Mouse (Mus musculus) large intestine, adult 2 months (tissue): Measurements from ENCODE around the gene Gm3147. TPM values are rescaled to one million over a fixed set of nuclear protein-coding genes. Genes with fewer than 3 reads are reported as not detected.
"Not testable (repeated sequence)": the region's sequence is repeated elsewhere in the genome, so short reads cannot be mapped to it uniquely, and the experiment has no call there.

Source experiments
- DNase-seq: peaks from one replicate; pipeline ENCODE4 v3.0.0-alpha.2; 2012; ENCODE audit warnings: low read depth, low spot score
- WGBS: fragments of 180-500 bp; shearing (Covaris S2); methylation state at CpG from one replicate; pipeline ENCODE4 v1.1.7; 2018; 5-methylcytosine and 5-hydroxymethylcytosine counted together
- polyA plus RNA-seq: library from polyadenylated mRNA; depleted of rRNA; stranded (reverse); fragments of >200 nt; gene quantifications from 2 replicates; pipeline ENCODE4 v1.2.3, GENCODE M21; 2012; rRNA removed

Gene Gm3147
- polyA plus RNA-seq = not detected in 2 replicates

DNA sequence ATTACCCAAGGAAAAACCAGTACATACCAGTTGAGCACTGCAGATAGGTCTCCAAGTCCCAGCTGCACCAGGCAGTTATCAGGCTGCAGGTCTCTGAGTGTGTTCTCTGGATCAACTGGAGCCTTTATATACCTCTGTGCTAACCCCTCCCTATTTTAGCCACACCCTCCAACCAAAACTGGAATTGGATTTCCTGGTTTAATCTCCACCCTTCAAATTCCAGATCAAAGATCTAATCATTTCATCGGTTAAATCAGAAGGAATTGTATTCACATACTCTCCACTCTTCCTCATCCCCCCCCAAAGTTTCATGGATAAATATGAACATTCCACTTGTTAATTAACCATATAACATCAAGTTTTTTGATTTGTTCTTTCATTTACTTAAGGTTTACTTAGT is at the start of gene Gm3147:
Gene Gm3147 (minus strand): TSS at position 101 of the 400 bp plus-strand sequence.
- WGBS = no CpG with 5 or more reads among the region's 1 CpGs
- not testable (repeated sequence) for DNase-seq

DNA sequence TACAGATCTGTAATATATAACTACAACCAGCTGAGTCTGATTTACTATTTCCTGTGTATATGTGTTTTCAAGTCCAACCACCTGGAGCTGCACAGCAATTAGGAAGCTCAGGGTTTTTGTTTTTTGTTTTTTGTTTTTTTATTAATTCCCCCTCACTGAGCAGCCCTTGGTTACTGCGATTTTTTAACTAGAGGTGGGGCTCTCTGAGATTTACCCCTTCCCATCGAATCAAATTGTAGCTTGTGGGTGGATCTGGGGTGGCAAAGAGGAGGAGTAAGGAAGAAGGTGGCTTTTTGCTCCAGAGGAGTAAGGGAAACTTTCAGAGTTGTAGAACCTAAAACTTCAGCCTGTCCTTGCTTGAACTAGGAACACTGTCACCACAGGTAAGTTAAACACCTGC is 31.9 kb upstream of the Gm3147 start, which contains the start of gene Gm6205:
Gene Gm6205 (plus strand): TSS at position 301 of the 400 bp plus-strand sequence.
- not testable (repeated sequence) for DNase-seq
- WGBS = no CpG with 5 or more reads among the region's 2 CpGs

DNA sequence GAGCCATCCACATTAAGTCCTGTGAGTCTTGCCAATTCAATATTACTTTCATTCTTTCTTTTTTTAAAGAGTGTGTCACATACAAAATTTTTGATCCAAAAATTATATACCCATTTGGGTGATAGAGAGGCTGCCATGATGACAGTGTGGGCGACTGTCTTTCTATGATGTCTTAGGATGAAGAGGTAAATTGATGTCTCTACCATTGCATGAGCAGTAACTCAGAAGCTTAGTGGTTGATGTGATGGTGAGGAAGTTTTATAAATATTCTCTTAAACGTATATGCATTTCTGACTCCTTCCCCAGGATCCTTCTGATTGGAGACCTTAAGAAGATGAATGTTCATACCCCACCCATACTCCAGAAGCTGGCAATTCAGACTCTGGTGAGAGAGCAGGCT is 7.5 kb upstream of the Gm3147 start, which contains the start of gene Gm6509:
Gene Gm6509 (plus strand): TSS at position 301 of the 400 bp plus-strand sequence.
- WGBS = 89% methylated on average over 1 of the region's 2 CpGs
- DNase-seq = not testable (repeated sequence)

Other genes starting within 250 kb of the Gm3147 start
- not detected in 2 replicates for gene Gm7682, start 170.6 kb downstream of the Gm3147 start, polyA plus RNA-seq
- gene Gm3139, start 90.1 kb downstream of the Gm3147 start, polyA plus RNA-seq = not detected in 2 replicates
- not detected in 2 replicates for gene Gm6509, start 7.6 kb upstream of the Gm3147 start, polyA plus RNA-seq
- not detected in 2 replicates for gene Gm6205, start 32.0 kb upstream of the Gm3147 start, polyA plus RNA-seq
- gene Gm3183, start 249.1 kb upstream of the Gm3147 start, polyA plus RNA-seq = 0.17 TPM in 1 of 2 replicates, not detected in the other